Mouse (Mus musculus): Measurements from ENCODE around the gene Muc4.

The Muc4 gene

DNA sequence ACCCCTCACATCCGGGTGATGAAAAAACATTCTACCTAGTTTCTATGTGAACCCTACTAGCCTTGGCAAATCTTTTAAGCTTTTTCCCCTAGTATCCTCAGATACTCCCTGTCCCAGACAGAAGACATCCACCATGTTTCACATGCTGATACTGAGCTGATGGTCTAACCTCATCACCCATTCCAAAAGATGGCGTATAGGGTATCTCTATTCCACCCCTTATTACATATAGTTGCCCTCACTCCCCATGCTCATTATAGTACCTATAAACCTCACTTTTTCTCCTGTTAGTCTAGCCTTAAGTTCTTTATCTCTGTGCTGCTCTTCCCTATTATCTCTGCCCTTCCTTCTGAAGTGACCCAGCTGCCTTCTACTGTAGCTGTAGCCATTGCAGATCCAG is at the start of gene Muc4:
Muc4 (plus strand) TSS at position 301 of the 400 bp plus-strand sequence.
- DNase-seq (ENCODE audit: low read depth in 1 of 2, low spot score in 2 of 2) = no peak

DNA sequence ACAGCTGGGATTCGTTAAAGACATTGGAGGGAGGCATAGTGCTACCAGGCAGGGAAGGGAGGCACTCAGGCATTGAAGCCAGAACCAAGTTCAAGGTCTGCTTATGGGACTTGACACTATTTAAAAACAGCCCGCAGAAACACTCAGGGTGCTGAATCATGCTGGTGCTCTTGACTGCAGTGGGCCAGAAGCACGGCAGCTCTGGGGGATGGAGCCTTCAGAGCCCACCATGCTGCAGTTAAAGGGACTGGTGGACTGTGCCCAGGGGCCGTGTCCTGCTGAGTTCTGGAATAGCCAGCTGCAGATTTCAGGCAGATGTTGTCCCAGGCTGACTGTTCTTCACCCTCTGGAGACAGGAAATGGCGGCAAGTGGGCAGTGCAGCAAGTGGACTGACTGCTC is 49.7 kb upstream of the Muc4 start:
- no peak for DNase-seq (ENCODE audit: low read depth in 1 of 2, low spot score in 2 of 2)

DNA sequence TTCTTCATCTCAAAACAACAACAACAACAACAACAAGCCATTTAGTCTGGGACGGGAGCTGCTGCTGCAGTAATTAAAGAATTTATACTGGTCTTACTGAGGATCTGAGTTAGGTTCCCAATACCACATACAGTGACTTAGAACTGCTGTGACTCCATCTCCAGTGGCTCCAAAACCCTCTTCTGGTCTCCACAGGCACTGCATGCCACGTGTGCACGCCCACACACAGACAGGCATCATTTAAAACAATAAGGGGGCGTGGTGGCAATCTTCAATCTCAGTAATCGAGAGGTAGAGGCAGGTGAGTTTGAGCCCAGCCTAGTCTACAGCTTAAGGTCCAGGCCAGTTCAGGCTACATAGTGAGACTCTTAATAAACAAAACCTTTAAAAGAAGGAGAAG is 48.5 kb upstream of the Muc4 start:
- DNase-seq (ENCODE audit: low read depth in 1 of 2, low spot score in 2 of 2) = no peak

DNA sequence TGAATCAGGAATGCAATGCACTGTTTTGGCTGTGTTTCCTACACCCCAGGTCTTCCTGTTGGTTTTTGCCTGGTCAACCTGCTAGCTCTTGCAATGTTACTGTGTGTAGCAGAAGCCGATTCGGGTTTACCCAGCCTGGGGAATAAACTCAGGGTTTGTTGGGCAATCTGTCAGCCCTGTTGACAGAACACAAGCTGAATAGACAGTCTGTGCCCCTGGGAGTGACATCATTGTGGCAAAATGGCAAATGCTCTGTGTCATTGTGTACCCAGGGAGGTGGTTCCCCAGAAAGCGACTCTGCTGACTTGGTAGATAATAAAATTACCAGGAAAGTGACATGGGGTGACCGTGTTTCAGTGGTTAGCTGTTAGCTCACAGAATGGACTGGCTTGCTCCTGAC is 46.9 kb upstream of the Muc4 start:
- DNase-seq (ENCODE audit: low read depth in 1 of 2, low spot score in 2 of 2) = no peak

DNA sequence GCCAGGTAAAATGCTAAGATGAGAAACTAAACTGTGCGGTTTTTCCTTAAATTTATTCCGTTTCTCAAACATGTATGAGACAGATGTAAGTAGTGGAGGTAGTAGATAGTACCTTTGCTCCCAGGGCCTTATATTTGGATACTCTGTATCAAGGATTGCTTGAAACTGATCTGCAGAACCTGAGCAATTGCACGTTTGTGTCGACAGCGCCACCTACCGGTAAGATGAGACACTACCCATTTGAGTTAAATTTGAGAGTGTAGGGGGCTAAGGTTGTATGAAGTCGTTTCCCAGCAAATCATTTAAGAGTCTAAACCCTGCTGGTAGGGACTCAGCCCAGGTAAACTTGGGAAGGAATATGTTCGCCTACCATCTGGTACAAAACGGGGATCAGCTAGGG is 46.2 kb upstream of the Muc4 start:
- peak in 1 of 2 experiments; percentile 43 for DNase-seq (ENCODE audit: low read depth in 1 of 2, low spot score in 2 of 2)

DNA sequence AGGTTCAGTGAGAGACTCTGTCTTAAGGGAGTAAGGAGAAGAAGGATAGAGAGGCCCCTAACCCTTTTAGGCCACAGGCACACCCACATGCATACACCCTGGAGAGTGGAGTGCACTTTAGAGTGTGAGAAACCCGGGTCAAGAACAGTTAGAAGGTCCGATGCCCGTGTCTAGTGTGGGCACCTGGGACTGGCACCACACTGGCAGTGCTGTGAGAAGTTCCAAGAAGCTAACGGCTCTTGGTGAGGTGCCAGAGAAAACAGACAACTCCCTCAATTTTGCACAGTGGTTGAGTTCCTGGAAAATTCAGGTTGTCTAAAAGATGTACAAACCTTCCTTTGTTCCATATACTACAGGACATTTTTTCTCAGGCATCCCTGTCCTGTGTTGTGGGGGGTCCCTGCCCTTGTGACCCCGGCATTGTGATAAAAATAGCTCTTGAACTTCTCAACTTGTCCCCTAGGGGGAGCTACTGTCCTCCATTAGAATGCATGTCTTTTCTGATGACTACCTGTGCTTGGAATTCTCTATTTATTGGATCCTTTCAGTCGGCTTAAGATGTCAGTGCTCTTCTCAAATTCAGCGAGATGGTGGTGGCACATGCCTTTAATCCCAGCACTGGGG is 38.7 kb upstream of the Muc4 start:
- no peak for DNase-seq (ENCODE audit: low read depth in 1 of 2, low spot score in 2 of 2)

DNA sequence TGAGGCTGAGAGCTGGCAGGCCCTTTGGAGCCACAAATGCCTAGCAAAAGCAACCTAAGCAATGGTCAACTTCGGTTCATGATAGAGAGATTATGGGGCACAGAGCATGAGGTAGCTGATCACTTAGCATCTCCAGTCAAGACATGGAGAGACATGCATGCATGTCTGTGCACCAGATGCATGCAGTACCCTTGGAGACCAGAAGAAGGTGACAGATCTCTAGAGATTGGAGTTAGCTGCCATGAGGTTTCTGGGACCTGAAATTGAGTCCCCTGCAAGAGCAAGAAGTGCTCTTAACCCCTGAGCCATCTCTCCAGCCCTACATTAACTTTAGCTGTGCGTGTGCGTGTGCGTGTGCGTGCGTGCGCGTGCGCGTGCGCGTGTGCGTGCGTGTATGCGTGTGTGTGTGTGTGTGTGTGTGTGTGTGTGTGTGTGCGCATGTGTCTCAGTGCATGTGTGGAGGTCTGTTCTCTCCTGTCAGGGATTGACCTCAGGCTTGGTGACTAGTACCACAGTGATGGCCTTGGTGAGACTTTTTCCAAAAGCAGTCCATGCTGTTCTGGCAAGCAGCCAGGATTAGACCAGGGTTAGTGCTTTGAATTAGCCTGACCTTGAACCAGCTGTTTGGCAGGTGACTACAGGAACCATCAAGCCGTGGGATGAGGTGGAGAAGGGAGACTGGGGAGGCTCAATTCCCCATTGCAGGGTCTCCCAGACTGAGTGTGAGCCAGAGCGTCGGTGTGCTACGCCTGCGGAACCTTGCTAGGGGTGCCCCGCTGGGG is 37.8 kb upstream of the Muc4 start:
- DNase-seq (ENCODE audit: low read depth in 1 of 2, low spot score in 2 of 2) = no peak

- DNase-seq (ENCODE audit: low read depth in 1 of 2, low spot score in 2 of 2) = no peak
Measured at GRCm38 (mm10) chr16:32698550-32698949, 37.1 kb upstream of the Muc4 start.

DNA sequence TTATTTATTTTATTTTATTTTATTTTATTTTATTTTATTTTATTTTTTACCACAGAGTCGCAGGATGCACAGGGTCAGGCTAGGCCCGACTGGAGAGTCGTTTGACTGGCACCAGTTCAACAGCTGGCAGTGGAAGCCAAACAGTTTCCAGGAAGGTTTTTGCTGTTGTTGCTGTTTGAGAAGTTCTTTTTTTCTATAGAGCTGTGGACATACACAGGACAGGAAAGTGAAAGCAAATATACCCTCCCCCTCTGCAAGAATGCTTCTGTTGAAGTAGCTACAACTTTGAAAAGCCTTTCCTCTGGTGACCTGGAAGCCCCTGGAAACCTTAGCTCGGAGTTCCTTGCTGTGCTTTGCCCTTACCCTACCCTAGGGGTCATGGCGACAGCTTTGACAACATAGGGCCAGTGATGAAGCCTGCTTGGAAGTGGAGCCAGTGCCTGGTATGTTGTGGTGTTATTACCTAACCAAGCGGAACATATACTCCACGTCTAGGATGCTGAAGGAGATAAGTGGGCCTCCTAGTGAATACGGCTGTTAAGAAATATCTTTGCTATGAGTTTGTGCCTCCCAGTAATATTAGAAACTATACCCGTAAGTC is 32.3 kb upstream of the Muc4 start:
- no peak for DNase-seq (ENCODE audit: low read depth in 1 of 2, low spot score in 2 of 2)

- DNase-seq (ENCODE audit: low read depth in 1 of 2, low spot score in 2 of 2) = no peak
Measured at GRCm38 (mm10) chr16:32705606-32706005, 30.1 kb upstream of the Muc4 start.

GRCm38 (mm10) chr16:32707111-32707823 is 28.4 kb upstream of the Muc4 start:
- no peak for DNase-seq (ENCODE audit: low read depth in 1 of 2, low spot score in 2 of 2)

DNA sequence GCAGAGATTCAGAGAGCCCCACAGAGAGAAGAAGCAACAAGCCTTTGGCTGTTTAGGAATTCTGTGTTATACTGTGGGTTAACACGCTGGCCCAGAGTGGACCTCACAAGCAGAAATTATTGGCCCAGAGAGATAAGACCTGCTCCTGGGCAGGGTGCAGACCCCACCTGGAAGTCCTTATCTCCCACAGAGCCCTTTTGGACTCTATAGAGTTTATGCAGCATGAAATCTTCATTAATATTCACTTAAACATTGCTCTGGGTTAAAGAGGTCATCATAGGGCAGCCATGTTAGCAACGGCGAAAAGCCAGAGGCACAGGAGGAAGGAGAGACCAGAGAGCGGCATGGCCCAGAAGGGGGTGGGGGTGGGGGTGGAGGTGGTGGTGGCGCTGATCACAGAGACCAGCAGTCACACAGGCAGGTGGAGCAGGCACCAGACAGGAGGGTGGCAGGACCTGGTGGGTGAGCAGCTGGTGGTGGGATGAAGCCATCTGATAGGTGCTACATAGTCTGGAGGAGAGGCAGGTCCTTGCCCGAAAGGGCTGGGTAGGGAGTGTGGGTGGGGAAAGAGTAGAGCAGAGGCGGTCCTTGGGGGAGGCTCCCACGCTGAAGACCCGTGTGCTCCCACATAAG is 27.7 kb upstream of the Muc4 start:
- DNase-seq (ENCODE audit: low read depth in 1 of 2, low spot score in 2 of 2) = no peak

GRCm38 (mm10) chr16:32708457-32709033 is 27.1 kb upstream of the Muc4 start:
- DNase-seq (ENCODE audit: low read depth in 1 of 2, low spot score in 2 of 2) = no peak

DNA sequence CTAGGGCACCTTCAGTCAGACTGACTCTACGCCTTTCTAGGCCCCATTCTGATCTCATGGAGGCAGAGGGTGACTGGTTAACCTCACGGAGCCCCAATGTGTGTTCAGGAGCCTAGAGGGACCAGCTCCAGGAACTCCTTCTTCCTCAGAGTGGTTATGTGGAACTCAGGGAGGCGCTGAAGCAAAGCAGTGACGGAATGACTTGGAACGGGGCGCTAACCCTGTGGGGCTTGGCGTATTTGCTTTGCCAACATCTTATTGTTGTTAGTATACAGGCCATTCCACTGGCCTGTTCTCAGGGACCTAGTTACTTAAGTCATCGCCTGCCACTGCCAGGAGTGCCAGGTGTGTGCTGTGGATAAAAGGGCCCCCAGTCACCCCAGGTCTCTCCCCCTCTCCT is 26.6 kb upstream of the Muc4 start:
- no peak for DNase-seq (ENCODE audit: low read depth in 1 of 2, low spot score in 2 of 2)

DNA sequence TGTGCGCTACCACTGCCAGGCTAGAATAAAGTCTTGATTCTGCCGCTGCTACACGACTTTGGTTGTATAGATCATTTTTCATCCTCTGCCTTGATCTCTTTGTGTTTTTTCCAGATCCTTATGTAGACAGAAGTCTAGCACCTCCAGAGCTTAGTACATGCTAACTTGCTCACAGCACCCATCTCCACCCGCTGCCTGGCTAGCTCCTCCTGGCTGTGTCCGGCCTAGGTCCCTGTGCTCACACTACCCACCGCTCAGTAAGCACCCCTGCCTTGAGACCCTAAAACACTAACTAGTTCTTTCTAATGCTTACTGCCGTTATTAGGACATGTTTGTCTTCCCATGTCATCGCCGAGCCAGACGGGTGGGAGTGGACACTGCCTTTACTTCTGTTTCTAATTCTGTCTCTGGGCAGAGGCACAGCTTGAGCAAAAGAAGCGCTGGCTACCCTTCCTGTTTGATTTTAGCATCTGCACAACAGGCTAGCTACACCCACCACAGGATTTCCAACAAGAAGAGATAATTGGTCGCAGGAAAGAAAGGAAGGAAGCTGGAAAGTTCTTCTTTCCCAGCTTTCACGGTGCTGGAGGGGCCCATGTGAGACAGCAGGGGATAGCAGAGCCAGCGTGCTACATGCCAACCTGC is 25.1 kb upstream of the Muc4 start:
- DNase-seq (ENCODE audit: low read depth in 1 of 2, low spot score in 2 of 2) = no peak

- no peak for DNase-seq (ENCODE audit: low read depth in 1 of 2, low spot score in 2 of 2)
Measured at GRCm38 (mm10) chr16:32712202-32712601, 23.5 kb upstream of the Muc4 start.

- no peak for DNase-seq (ENCODE audit: low read depth in 1 of 2, low spot score in 2 of 2)
Measured at GRCm38 (mm10) chr16:32713556-32713955, 22.1 kb upstream of the Muc4 start.

DNA sequence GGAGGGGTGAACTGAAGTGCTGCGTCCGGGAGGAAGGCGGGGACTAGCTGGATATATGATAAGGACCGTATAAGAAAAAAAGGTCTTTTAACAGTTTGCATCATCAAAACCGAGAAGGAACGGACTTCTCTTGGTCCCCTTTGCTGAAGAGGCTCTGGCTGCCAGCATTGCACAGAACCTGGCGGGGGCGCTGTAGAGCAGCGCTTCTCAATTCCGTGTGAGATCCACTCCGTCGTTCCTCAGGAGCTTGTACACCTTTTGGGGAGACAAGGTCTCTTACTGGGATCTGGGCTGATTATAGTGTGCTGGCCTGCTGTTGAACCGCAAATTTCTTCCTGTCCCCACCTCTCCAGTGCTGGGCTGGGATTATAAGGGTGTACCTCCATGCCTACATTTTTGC is 20.3 kb upstream of the Muc4 start:
- no peak for DNase-seq (ENCODE audit: low read depth in 1 of 2, low spot score in 2 of 2)

DNA sequence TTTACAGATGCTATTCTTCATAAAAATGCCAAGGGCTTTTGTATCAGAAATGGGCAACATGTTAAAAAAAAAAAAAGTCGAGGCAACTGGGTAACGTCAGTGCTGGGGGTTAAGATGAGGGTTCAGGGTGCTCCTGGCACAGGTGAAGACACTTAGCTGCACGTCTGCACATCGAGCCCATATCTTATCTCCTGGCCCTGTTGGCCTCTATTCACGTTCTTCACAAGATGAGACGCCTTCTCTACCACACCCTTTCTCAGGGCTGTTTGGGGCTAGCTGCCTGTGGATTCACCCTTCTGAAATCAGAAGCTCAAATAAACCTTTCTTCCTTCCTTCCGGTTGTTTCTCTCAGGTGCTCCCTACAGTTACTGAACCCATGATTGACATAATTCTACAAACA is 12.5 kb upstream of the Muc4 start:
- no peak for DNase-seq (ENCODE audit: low read depth in 1 of 2, low spot score in 2 of 2)

GRCm38 (mm10) chr16:32723767-32724166 is 11.9 kb upstream of the Muc4 start:
- no peak for DNase-seq (ENCODE audit: low read depth in 1 of 2, low spot score in 2 of 2)

DNA sequence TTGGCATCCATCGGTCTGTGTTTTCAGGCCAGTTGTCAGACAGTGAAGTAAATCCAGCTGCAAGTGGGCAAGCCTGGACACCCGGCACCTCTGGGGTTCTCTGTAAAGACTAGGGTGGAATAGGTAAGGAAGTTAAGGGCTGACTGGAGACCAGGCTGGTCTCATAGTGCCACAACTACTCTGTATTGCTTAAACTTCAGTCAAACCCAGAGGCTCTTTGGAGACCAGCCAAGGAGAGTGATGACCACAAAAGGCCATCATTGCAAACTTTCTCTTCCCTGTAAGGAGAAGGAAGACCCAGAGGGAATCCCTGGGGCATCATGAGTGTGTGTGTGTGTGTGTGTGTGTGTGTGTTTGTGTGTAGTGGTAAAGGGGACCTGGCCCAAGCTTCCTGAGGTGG is 11.4 kb upstream of the Muc4 start:
- DNase-seq (ENCODE audit: low read depth in 1 of 2, low spot score in 2 of 2) = no peak

Measured in monocyte, adult 2 months (primary cell).